Mouse (Mus musculus) c-Kit-positive CD71-positive TER-119-positive erythroid progenitor cells, embryonic 14.5 days (primary cell): ENCODE measurements at regions not wholly inside any gene's neighbourhood (a gene's known extent, or its start where the extent isn't known, plus 50 kb on each side); places are given as distances from the start of the nearest gene placed in this dataset.

ENCODE experiments used
- DNase-seq: peaks from one replicate; pipeline ENCODE4 v3.0.0-alpha.2; 2013; ENCODE audit warnings: low spot score

DNA sequence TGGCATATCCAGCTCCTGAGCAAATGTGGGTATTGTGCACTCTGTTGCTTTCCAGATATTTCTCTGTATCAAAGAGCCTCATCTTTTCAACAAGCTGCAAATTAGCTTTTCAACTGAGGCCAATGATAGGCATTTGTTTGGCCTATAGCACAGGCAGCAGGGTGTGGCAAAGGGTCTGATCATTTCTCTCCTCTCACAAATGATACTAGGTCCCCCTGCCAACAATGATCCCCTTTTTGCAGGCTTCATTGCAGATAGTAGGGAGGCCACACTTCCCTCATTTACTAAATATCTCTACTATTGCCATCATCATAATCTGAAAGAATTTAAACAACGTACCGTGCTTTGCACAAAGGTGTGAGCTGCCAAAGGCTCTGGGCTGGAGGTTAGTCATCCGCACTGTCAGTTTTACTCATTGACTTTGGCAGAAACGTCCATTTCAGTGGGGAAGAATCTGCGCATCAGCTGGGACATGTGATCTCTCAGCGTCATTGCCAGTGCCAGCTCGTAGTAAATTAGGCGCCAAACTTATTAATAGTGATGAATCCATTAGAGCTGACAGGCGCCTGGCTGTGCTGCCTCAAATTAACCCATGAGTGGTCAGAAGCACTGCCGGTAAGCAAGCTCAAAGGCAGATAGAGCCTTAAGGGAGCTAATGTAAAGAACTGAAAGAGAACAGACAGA, 147.4 kb upstream of the Foxq1 start:
- no peak for DNase-seq

DNA sequence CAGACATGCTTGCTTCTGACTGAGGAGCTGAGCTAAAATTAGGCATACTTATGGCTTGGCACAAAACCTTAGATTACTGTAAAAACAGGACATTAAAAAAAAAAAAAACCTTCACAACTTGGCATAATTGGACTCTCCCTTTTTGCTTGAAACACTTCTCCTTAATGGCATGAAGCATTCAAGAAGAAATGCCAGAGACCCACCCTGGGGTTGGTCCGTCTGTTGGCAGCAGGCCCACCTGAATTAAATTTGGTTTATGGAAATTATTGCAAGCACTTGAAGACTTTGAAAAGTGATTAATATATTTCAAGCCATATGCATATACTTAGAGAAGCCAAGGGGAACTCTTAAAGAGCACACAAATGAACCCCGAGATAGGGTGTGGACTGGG, 146.8 kb upstream of the Foxq1 start:
- no peak for DNase-seq

DNA sequence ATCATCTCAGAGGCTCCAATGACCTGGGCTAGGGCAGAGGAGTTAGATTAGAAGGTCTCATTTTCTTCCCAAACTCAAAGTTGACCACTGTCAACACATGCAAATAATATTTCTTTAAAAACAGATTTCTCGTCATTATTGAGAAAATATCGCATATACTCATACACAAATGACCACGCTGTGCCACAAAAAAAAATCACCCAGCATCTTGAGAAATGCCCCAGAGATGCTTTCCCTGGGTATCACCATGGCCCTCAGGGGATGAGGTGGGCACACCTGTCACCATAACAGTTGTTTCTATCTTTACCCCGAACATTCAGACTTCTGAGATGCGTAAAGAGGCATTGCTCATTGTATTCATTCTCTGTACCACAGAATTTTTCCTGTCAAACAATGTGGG, 134.4 kb upstream of the Foxq1 start:
- no peak for DNase-seq

DNA sequence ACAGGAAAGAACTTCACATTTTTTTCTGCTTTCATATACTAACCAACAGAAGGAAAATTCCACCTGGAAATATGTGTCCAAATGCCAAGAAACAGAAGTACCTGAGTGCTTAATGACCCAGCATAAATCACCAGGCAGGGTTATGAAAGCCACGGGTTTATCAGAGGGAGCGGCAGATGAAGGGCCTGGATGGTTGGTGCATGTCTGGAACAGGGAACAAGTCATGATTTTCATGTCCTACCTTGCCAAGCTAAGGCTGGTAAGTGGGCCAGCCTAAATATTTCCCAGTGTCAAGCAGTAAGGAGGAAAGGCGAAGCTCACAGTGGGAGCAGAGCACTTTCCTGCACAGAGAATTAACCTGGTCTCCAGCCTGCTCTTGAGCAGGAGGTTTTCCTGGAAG, 132.3 kb upstream of the Foxq1 start:
- no peak for DNase-seq

DNA sequence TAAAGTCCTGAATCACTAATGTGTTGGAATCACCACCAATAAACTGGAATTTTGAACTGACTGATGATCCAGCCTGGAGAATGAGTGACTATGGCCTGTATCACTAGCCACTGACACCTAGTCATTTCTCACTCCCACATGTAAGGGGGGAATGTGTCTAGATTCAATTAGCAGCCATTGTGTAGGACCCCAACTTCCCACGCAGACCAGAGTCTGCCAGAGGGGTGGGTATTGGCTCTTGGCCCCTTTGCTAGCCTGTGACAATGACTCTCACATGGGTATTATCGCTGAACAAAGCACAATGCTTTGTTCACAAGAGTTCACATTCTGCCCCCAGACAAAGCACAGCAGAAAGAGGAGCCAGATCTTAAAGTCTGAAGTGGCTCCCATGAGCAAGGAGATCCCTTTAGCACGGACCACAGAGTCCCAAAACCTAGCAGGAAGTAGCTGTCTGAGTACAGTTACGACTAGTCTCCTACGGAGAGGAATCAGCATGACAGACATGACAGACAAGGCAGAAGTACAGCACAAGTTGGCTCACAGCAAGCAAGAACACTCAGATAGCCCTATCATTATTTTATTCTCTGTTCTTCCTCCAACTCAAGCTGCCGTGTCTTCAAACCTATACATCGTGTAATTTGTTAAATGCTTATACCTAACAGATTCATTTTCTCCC, 130.0 kb upstream of the Foxq1 start:
- no peak for DNase-seq

DNA sequence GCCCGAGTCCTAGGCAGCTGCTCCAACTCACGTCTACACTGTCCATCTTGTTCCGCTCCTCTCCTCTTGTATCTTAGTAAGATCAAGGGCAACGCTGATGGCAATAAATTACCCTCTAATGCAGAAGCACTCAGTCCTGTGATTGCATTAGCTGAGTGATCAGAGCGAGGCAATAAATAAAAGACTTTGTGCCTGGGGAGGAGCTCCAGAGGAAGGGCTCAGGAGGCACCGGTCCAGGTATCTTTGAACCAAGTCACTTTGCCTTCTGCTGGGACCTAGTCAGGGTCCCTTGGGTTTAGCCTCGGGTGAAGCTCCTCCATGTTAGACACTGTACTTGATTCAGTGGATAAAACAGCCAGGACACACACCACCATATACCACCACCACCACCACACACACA, 119.5 kb upstream of the Foxq1 start:
- DNase-seq, result no peak

DNA sequence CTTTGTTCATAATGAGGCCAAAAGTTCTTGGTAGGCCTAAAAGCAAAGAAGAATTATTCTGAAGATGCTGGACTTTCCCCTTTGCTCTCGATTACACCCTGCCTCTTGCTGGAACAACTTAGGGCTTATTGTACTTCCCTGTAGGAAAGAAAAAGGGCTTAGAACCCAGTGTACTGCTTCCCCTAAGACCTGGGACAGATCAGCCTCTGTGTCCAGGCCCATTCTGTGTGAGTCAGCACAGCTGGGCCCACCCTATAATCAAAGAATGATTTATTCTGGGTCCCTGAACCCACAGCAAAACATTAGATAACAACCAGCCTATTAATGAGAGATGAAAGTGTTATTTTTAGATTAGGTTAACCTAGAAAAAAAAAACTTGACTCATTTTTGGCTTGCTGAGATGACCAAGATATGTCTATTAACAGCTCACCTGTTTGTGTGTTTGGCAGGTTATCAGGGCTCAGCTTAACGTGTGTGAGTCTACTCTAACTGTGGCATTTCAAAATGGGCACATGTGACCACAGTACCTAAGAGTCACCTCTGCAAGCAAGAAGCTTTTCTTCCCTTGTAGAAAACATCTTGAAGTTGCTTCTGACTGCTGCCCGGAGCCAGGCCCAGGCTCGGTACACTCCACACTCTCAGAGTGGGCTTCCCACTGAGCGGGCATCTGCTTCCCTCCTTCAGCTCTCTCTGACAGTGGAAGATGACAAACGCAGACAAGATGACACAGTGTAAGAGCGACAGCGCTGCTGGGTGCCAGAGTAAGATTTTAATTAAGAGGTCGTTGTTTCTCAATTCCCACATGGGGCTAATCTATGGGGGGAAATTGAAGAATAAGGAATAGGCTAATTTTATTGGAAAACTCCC, 115.9 kb upstream of the Foxq1 start:
- no peak for DNase-seq

DNA sequence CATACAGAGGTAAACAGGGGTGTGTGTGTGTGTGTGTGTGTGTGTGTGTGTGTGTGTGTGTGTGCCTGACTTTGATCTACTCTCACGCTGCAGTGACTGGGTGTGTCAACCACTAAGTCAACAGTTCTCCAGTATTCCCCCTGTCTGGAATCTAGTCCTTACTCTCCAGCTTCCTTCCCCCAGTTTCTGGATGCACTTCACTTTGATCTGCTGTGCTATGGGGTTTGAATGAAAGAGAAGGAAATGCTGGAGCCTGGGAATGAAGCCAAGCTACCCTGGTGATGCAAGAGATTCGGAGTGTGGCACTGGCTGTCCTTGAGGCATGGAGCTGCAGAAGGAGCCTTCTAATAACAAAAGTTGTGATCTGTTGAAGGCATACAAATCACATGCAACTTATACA, 97.1 kb upstream of the Foxq1 start:
- DNase-seq, result no peak

DNA sequence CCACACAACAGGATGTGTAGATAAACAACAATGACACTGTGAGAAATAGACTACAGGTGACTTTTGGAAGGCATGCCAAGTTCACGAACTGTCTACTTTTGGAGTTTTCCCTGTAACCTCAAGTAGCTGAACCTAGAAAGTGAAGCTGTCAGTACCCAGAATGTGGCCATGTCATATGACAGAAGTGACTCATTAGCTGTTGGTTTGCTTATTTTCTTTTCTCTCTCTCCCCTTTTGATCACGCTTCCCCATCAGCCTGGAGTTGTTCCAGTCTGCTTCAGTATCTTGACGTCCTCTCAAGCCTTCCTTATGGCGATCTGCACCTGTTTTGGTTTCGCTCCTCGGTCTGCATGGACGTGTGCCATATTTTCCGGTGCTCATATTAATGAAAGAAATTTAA, 90.8 kb upstream of the Foxq1 start:
- no peak for DNase-seq

DNA sequence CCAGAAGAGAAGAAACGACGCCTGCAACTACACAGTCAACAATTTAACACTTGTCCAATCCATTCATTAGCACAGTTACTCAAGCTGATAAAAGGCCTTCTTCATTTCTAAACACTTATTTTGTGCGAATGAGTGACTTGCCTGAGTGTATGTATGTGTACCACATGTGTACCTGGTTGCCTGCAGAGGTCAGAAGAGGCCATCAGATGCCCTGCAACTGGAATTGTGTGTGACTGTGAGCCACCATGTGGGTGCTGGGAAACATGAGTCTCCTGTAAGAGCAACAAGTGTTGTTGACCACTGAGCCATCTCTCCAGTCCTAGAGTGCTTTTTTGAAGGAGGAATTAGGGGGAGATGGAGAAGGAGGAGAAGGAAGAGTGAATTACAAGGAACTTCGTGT, 90.2 kb upstream of the Foxq1 start:
- no peak for DNase-seq

DNA sequence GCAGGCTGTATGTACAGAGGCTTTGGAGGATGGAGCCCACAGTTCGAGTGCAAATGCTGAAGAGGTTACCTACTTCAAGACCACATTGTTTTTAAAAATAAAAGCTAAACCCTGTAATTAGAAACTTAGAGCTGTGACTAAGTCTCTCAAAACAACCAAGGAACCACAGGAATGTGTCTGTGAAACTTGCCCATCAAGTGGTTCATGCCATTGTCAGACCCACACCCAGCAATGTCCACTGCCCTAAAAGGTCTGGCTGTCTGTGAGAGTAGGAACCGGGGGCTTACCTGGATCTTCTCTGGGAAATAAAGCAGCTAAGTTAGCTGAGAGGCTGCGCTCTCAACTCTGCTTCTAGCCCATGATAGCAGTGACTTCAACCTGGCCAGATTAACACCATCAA, 87.8 kb upstream of the Foxq1 start:
- no peak for DNase-seq

DNA sequence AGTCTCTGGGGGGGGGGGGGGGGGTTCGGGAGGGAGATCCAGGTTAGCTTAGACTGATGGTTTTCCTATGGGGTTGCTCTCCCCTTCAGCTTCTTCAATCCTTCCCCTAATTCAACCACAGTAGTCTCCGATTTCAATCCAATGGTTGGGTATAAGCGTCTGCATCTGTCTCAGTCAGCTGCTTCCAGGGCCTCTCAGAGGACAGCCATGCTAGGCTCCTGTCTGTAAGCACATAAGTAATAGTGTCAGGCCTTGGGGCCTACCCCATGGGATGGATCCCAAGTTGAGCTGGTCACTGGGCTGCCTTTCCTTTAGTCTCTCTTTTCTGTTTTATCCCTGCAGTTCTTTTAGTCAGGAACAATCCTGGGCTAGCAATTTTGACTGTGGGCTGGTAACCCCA, 87.0 kb upstream of the Foxq1 start:
- DNase-seq, result no peak

DNA sequence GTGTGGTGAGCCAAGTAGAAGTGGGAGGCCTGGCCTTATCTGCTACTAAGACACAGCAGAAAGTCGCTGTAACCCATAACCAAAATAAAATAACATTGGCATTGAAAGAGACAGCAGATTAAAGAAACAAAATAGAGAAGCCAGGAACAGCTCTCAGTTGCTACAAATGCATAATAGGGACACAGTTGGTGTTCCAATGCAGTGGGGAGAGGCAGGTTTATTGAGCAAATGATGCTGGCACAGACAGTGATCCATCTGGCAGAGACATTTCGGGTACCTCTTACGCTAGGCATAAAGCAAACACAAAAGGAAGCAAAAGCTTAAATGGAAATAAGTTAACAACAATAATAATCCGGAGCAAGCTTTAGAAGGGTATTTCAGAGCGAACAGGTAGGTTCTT, 83.6 kb upstream of the Foxq1 start:
- DNase-seq, result no peak

DNA sequence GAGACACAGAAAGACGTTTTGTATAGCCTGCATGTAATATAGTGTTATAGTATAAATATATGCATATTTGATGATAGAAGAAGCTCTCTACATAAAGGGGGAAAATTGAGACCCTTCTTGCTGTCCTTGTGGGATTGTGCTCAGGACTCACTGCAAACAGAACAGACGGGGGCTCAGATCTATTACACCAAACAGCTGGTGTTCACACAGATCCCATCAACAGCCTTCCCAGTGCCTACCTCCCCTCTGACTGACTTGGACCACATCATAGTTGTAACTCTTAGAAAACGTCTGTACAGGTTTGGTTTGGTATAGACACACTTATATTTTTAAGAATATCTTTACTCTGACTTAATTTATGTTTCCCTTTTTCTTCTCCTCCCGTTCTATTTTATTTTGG, 83.1 kb upstream of the Foxq1 start:
- no peak for DNase-seq

DNA sequence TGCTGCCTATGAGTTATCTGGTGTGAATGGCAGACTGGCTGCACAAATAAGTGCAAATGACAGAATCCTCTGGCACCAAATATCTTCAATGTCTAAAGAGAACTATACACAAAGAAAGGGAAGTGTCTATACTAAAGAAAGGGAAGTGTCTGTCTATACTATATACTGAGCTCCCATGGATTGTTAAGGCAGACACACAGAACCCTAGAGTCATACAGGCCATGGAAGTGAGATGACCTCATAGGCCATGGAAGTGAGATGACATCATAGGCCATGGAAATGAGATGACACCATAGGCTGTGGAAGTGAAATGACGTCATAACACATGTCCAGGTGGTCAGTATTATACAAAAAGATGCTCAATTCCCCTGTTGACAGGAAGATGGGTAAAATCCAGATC, 82.7 kb upstream of the Foxq1 start:
- no peak for DNase-seq

DNA sequence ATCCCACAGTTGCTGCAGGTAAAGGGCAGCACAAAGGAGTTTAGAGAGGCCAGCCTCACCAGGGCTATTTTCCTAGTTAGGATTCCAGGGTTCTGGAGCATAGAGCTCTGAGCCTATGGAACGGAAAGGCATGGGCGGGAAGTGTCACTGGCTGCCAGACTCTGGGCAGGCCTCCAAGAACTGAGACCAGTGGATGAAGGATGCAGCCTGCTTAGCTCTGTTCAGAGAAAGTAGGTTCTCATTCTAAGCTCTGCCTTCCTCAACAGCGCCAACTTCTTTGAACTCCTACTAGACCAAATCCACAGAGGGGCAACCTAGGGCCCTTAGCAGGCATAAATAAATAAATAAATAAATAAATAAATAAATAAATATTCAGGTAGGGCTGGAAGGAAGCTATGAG, 80.1 kb upstream of the Foxq1 start:
- no peak for DNase-seq

DNA sequence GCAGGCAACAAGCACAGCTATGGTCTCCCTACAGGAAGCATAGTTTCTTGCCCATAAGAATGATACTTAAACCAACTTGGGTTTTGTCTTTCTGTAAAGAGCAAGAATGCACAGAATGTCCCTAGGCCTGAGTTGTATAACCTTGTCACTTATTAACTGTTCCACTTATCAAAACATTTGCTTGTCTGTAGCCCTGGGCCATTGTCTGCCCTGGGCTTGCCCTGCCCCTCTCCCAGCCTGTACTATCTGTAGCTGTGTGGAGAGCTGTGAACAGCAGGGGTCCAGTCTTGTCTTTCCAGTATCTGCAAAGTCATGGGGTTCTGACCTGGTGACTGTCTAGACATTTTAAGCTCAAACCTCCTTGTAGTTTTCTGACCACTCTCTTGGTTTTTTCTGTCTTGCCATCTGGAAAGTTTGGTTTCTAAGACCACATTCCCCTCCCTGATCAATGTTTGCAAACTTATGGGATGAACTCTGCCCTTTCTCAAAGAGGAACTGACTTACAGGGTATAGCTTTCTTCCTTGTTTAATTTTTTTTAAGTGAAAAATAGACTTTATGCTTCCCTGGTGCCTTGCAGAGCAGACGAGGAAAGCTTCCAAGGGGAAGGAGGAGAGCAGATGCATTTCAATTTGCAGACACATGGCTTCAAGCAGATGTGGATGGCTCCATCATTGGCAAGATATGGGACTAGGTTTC, 78.6 kb upstream of the Foxq1 start:
- DNase-seq, result no peak

DNA sequence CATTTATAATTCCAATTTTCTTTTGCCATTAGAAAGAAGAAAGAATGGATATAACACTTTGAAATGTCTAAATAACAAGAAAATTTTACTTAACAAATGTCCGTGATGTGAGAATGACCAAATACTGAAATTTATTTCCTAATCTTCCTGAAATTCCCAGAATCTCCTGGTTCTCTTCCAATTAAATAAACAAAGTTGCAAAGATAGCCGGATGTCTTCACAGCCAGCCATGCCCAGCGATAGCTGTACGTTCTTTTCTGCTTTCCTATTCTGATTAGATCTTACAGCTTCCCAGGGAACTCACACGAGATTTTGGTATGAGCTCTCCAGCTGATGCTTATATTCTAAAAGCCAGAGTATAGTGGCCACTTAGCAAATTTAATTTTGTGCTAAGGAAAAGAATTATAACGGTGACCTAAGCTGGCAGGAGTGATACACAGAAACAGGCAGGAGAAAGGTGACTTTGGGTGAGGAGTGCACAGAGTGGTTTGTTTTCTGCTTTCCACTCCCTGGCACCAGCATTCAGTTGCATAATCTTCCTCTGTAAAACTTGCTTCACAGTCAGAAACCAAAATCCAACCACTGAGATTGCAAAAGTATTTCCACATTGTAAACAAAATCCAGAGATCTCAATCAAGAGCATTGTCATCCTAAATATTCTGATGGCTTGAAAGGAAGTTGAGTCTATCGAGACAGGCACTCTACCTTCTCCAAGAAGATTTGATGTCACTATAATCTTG, 74.7 kb upstream of the Foxq1 start:
- no peak for DNase-seq

DNA sequence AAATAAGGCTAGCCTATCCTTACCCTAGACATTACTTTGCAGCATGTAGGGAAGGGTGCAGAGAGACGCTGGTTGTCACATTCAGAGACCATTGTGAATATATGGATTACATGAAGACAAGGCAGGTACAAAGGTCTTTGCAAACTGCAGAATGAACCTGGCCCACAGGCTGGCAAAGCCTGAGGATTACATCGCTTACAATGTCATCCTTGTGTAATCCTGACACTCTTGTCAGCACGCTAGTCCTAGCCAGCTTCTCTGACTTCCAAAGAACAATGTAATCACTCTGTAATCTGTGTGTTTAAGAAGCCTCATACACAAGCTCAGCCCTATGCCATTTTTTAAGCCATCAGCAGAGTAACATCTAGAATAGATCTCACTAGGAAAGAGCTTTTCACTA, 69.6 kb upstream of the Foxq1 start:
- DNase-seq, result no peak

DNA sequence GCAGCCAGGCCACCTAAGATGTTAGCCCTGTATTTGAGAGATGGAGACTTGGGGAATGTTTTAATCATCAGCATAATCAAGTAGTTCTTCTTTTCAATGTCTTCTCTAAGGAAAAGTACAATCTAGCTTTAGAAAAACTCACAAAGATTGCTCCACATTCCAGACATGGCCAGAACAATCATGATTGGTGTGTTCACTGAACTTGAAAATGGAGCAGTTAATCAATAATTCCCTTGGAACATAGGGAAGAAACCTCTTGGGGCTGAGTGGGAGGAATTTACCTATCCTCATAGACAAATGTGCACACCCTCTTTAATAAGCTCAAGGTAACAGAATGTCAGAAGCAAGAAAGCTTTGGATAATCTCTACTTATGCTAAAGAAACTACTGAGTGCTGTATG, 67.7 kb upstream of the Foxq1 start:
- no peak for DNase-seq

DNA sequence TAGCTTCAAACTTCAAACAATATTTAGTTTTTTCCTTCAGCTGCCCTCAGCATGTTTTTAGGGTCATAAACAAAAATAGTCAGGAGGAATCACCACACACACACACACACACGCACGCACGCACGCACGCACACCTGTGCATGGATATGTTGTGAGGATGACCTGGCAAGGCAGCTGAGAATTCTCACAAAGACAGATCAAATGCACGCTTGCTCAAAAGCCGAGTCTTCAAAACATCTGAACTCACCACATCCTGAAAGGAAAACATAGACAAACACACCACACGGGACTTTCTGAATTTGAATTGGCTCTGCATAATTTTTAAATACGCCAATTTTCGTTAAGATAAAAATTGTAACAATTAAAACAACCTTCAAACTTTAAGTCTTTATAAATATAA, 52.7 kb upstream of the Foxq1 start:
- DNase-seq, result no peak

DNA sequence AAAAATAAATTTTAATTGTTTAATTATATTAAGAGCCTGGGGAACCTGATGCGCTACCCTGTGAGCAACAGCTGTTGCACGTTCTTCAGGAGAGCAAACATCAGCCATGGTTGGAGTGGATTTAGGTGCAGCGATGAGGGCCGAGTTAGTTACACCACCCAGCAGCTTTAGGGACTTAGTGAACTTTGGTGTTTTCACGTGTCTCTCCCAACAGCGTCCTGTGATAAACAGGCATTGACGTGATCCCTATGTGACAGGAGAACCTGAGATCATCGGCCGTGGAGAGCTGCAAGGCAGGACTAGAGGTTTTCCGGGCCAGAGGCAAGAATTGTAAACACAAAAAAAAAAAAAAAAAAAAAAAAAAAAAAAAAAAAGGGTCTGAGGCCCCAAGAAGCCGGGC, 52.1 kb upstream of the Foxq1 start:
- no peak for DNase-seq
